Mouse (Mus musculus) liver, adult 2 months (tissue): Measurements from ENCODE around the gene Samd4b. TPM values are rescaled to one million over a fixed set of nuclear protein-coding genes. Genes with fewer than 3 reads are reported as not detected.

Experiments used
- DNase-seq: peaks from one replicate; pipeline ENCODE4 v3.0.0-alpha.2; 2011; ENCODE audit warnings: low read depth, low spot score; ENCODE audit errors: extremely low read depth
- H3K27ac ChIP-seq: fragments of 200-500 bp; replicated peaks from 2 replicates; pipeline ENCODE4 v1.5.1; 2012; ENCODE audit warnings: low read depth, mild to moderate bottlenecking, control low read depth, inconsistent platforms, low read length; ENCODE audit not compliant: insufficient read depth
- H3K27me3 ChIP-seq: fragments of 200-500 bp; 2 replicates; pipeline ENCODE4 v1.6.1; 2012; ENCODE audit warnings: mild to moderate bottlenecking, moderate library complexity, low read length, inconsistent platforms; ENCODE audit not compliant: control insufficient read depth, insufficient read depth
- H3K36me3 ChIP-seq: fragments of 200-500 bp; 2 replicates; pipeline ENCODE4 v1.6.1; 2012; ENCODE audit warnings: low read length, inconsistent platforms; ENCODE audit not compliant: control insufficient read depth, insufficient read depth
- H3K4me1 ChIP-seq: fragments of 200-500 bp; 2 replicates; pipeline ENCODE4 v1.6.1; 2011; ENCODE audit warnings: low read length; ENCODE audit not compliant: control insufficient read depth, insufficient read depth
- H3K4me3 ChIP-seq: fragments of 200-500 bp; 2 replicates; pipeline ENCODE4 v1.5.1; 2011; ENCODE audit warnings: low read depth, mild to moderate bottlenecking, control low read depth, low read length, moderate library complexity; ENCODE audit not compliant: insufficient read depth
- H3K79me2 ChIP-seq: fragments of 200-500 bp; 2 replicates; pipeline ENCODE4 v1.6.1; 2012; ENCODE audit warnings: inconsistent platforms, mild to moderate bottlenecking, low read length, moderate library complexity; ENCODE audit not compliant: control insufficient read depth, insufficient read depth
- H3K9ac ChIP-seq: fragments of 200-500 bp; 2 replicates; pipeline ENCODE4 v1.6.1; 2012; ENCODE audit warnings: low read depth, mild to moderate bottlenecking, control low read depth, inconsistent platforms, low read length
- CTCF ChIP-seq: fragments of 200-500 bp; IDR thresholded peaks from 2 replicates; pipeline ENCODE4 v1.5.1; 2011; ENCODE audit warnings: low read depth, low read length, control low read depth
- POLR2A ChIP-seq: fragments of 200-500 bp; IDR thresholded peaks from 2 replicates; pipeline ENCODE4 v1.6.1; 2011; ENCODE audit warnings: low read length, control low read depth; ENCODE audit not compliant: insufficient read depth; ENCODE audit errors: extremely low read depth
- whole genome bisulfite sequencing: fragments of 180-500 bp; shearing (Covaris S2); methylation state at CpG from one replicate; pipeline ENCODE4 v1.1.7; 2018; 5-methylcytosine and 5-hydroxymethylcytosine counted together
- polyA plus RNA-seq: library from polyadenylated mRNA; depleted of rRNA; stranded (reverse); fragments of >200 nt; gene quantifications from 2 replicates; pipeline ENCODE4 v1.2.3, GENCODE M21; 2012
- total RNA-seq: library from RNA; depleted of rRNA; stranded (reverse); fragments of >200 nt; gene quantifications from 2 replicates; pipeline ENCODE4 v1.2.3, GENCODE M21; 2014

Samd4b gene
- total and polyA plus RNA-seq, 2 experiments = 4.1 to 27.0 TPM

DNA sequence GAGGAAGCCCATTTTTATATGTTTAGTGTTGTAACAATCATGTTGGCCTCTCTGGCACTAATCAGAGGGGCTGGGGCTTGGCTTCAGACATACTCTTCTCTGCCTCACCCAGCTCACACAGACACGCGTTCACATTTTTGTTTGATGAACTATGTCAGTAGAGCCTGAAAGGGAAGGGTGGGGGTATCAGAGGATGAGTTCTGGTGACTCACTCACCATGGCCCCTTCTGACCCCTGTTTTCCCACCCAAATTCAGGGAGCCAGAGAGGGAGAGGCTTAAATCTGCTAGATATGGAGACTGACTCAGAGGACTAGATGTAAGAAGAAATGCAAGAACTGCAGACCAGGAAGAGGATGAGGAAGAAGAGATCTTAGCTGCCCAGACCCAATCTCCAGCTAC lies 178.5 kb downstream of the Samd4b start:
- 86% methylated on average over 2 of the region's 2 CpGs for WGBS
- H3K9ac ChIP-seq = no peak overlapping the region
- H3K36me3 ChIP-seq = peaks cover 43% of the 10 kb centered on the region
- H3K27me3 ChIP-seq = no peaks in the 10 kb centered on the region
- no peak overlapping the region for H3K4me3 ChIP-seq
- TF ChIP-seq CTCF (no peak), POLR2A (no peak)
- no peak for DNase-seq
- no peak overlapping the region for H3K27ac ChIP-seq
- H3K4me1 ChIP-seq = no peaks in the 10 kb centered on the region
- H3K79me2 ChIP-seq = no peaks in the 10 kb centered on the region; the same call in 1 of the 2 replicates

DNA sequence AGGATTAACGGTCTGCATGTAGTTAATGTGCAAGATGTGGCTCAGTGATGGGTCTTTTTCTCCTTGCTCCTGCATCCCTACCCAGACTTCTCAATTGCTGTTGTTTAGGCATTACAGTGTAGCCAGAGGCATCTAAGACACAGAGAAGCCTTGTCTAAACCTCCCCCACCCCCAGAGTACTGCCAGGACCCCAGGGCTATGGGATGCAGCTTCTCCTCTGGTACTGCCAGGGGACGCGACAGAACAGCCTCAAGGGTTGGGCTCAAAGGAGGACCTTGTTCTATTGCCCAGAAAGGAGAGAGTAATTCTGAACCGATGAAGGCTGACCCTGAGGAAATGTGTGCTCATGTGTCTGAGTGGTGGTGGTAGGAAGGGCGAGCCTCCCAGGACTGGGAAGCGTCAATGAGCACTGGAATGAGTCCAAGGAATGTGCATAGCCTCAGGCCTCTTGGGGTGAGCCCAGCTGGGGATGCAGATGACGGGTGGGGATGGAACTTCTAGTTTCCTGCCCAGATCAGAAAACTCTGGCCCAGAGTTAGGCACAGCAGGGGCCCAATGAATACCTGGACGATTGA lies 179.8 kb downstream of the Samd4b start:
- 74% methylated on average over 8 of the region's 8 CpGs for WGBS
- Histone ChIP-seq H3K4me3 (no peak overlapping the region), H3K36me3 (peaks cover 43% of the 10 kb centered on the region), H3K9ac (no peak overlapping the region), H3K79me2 (no peaks in the 10 kb centered on the region), H3K4me1 (no peaks in the 10 kb centered on the region), H3K27ac (no peak overlapping the region), H3K27me3 (no peaks in the 10 kb centered on the region)
- DNase-seq = peak; percentile 29
- no peak for TF ChIP-seq POLR2A
- TF ChIP-seq CTCF = no peak

DNA sequence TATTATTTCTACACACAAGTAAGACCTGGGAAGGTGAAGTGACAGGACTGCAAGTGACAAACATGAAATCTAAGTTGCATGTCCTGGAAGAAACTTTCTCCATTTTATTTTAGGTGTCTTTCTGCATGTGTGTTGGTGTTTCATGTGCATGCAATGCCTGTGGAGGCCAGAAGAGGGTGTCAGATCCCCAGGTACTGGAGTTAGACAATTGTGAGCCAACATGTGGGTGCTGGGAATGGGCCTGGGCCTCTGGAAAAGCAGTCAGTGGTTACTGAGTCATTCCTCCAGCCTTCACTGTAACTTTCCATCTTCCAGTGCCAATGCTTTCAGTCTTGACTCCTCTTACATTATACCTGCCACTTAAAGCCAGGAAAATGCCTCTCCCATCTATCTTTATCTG lies 180.6 kb downstream of the Samd4b start:
- Histone ChIP-seq H3K4me3 (no peak overlapping the region), H3K79me2 (no peaks in the 10 kb centered on the region), H3K36me3 (peaks cover 43% of the 10 kb centered on the region), H3K27ac (no peak overlapping the region), H3K9ac (no peak overlapping the region), H3K27me3 (no peaks in the 10 kb centered on the region), H3K4me1 (no peaks in the 10 kb centered on the region)
- no peak for DNase-seq
- TF ChIP-seq POLR2A = no peak
- peak; percentile 9; the same call in 1 of the 2 replicates for TF ChIP-seq CTCF

DNA sequence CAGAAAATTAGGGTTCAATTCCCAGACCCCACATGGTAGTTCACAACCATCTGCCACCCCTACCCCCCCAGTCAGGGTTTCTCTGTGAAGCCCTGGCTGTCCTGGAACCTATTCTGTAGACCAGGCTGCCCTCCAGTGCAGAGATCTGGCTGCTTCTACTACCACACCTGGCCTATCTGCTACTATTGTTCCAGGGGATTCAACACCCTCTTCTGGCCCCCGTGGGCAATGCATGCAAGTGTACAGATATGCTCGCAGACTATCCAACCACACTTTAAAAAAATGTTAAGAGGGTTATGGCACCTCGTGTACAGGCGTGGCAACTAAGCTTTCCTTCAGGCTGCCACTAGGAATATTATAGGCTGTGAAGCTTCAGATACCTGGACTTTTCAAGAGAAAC lies 185.1 kb downstream of the Samd4b start:
- Histone ChIP-seq H3K9ac (no peak overlapping the region), H3K27ac (no peak overlapping the region), H3K36me3 (peaks cover 20% of the 10 kb centered on the region), H3K79me2 (no peaks in the 10 kb centered on the region), H3K4me3 (no peak overlapping the region), H3K27me3 (no peaks in the 10 kb centered on the region), H3K4me1 (no peaks in the 10 kb centered on the region)
- no peak for DNase-seq
- no peak for TF ChIP-seq CTCF
- no peak for TF ChIP-seq POLR2A
- 84% methylated on average over 4 of the region's 4 CpGs for WGBS

DNA sequence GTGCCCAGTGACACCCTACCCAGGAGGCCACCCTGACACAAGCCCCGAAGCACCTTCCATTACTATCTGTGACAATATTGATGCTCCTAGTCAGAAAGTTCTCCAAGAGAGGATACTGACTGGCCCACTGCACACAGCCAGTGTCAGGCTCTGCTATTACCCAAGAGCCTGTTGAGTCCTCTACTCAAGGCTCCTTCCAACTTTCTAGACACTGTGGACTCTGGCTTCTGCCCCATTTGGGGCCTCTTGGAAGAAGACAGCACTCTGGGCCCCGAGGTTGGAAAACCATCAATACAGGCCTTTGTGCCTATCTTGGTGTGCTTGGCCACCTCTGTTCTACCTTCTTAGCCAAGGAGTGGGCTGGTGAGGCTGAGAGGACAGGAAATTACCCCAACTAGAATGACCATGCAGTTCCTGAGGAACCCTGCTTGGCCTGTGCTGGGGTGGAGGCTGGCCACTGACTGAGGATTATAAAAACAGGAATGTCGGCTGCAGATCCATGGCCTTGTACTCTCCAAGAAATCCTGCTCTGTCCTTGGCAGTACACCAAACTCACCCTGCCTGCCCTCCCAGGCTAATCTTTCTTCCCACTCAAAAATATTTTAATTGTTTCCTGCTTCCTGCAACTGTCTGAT lies 187.0 kb downstream of the Samd4b start:
- H3K27me3 ChIP-seq = no peaks in the 10 kb centered on the region
- no peak overlapping the region for H3K4me3 ChIP-seq
- 65% methylated on average over 3 of the region's 3 CpGs for WGBS
- peaks cover 24% of the 10 kb centered on the region for H3K36me3 ChIP-seq
- peak; percentile 42 for DNase-seq
- H3K4me1 ChIP-seq = no peaks in the 10 kb centered on the region
- no peak overlapping the region for H3K9ac ChIP-seq
- H3K79me2 ChIP-seq = no peaks in the 10 kb centered on the region
- TF ChIP-seq CTCF (no peak), POLR2A (no peak)
- peak overlapping the region; percentile 44 for H3K27ac ChIP-seq

DNA sequence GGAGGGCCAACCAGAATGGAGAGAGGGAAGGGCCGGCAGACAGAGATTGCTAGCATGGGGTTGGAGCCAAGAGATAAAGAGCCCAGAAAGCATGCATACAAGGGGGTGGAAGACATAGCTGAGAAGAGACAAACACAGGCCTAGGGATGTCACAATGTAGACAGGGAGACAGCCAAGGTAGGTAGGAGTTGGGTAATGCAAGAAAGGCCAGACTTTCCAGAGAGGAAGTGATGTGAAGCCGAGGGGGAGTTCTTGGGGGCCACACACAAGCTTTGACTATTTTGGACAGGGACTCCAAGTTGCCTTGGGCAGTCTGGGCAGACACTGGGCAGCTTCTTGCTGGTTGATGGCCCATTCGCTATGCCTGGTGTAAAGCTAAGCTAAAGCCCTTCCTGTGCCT lies 196.0 kb downstream of the Samd4b start:
- no peaks in the 10 kb centered on the region for H3K4me1 ChIP-seq
- no peaks in the 10 kb centered on the region for H3K27me3 ChIP-seq
- no peak for DNase-seq
- no peak overlapping the region for H3K9ac ChIP-seq
- 65% methylated on average over 3 of the region's 3 CpGs for WGBS
- TF ChIP-seq POLR2A = no peak
- no peak for TF ChIP-seq CTCF
- no peaks in the 10 kb centered on the region for H3K79me2 ChIP-seq
- H3K27ac ChIP-seq = no peak overlapping the region
- no peak overlapping the region for H3K4me3 ChIP-seq
- peaks cover 42% of the 10 kb centered on the region for H3K36me3 ChIP-seq
